Mouse (Mus musculus) lung, adult 2 months (tissue): Measurements from ENCODE around the gene Tc2n.

Source experiments
- CTCF ChIP-seq: fragments of 200-500 bp; IDR thresholded peaks from 2 replicates; pipeline ENCODE4 v1.5.1; 2011; ENCODE audit warnings: mild to moderate bottlenecking, low read length, control low read depth; ENCODE audit not compliant: insufficient read depth
- POLR2A ChIP-seq: fragments of 200-500 bp; IDR thresholded peaks from 2 replicates; pipeline ENCODE4 v1.6.1; 2011; ENCODE audit warnings: low read depth, mild to moderate bottlenecking, control low read depth, low read length, borderline replicate concordance; ENCODE audit errors: extremely low read depth

- TF ChIP-seq CTCF (no peak), POLR2A (no peak)
Measured at GRCm38 (mm10) chr12:101766228-101766852, 48.0 kb upstream of the Tc2n start.
